Mouse (Mus musculus) brain, embryonic 14.5 days (tissue): ENCODE measurements around the gene Zp1.

Experiments used
- CTCF ChIP-seq: fragments of 200-500 bp; IDR thresholded peaks from 2 replicates; pipeline ENCODE4 v1.5.1; 2012; ENCODE audit warnings: inconsistent platforms, mild to moderate bottlenecking, moderate library complexity, borderline replicate concordance; ENCODE audit not compliant: insufficient read depth, insufficient read length; ENCODE audit errors: extremely low read depth
- POLR2A ChIP-seq: fragments of 200-500 bp; IDR thresholded peaks from 2 replicates; pipeline ENCODE4 v1.6.1; 2012; ENCODE audit warnings: mild to moderate bottlenecking, inconsistent platforms, borderline replicate concordance; ENCODE audit not compliant: poor library complexity, insufficient read depth, insufficient read length, severe bottlenecking; ENCODE audit errors: extremely low read depth

- no peak for TF ChIP-seq POLR2A
- no peak for TF ChIP-seq CTCF
Measured at GRCm38 (mm10) chr19:10878201-10878837, 42.1 kb downstream of the Zp1 start.
